Mouse (Mus musculus) urinary bladder, postnatal 10 days (tissue): ENCODE results near the gene Ywhag.

Experiments used
- DNase-seq: peaks from one replicate; pipeline ENCODE4 v3.0.0; 2022; ENCODE audit warnings: low spot score

Ywhag gene

DNA sequence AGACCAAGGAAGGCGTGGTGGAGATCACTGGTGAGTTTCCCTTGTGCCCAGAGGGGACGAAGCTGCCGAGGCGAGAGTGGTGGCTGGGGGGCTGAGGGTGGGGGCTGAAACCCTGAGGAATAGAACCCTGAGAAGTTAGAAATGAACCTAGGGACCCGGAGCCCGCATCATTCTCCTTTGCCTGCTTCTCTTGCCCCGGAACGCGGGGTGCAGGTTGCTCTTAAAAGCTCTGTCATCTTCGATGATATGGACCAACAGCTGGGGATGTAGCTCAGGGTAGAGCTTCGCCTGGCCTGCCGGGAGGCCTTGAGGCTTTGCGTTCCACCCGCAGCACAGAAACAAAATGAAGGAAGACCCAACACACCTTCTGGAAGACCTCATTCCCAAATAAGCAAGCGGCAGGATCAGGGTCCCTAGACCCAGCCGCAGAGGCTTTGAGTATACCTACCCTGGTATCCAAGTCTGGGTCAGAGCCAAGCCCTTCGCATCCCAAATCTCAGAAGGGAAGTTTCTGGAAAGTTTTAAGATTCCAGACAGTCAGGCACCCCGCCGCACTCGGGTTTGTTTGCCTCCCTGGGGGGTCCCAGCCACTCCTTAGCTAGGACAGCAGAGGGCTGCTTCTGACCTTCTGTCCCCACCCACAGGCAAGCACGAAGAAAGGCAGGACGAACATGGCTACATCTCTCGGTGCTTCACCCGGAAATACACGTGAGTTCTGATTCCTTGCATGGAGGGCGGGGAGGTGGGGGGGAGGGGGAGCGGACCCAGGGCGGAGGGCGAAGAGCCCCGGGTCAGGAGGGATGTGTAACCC is 45.8 kb downstream of the Ywhag start:
- DNase-seq, result no peak

DNA sequence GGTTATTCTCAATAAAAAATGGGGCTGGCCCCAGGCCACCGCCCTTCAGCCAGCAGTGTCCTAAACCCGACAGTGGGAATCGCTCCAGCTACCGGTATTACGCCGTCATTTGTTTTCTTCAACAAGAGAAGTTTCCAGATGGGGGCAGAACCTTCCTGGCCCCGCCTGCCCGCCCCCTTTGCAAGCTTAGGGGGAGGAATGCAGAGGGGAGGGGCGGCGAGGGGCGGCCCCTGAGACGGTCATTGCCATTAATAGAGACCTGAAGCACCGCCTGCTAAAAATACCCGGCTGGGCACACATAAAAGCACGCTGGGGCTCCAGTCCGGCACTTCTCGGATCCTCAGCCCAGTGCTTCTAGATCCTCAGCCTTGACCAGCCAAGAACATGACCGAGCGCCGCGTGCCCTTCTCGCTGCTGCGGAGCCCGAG is 46.7 kb downstream of the Ywhag start, which contains the start of gene Hspb1:
Gene Hspb1, plus strand, starts transcription at position 245 of the 428 bp plus-strand sequence.
- peak; percentile 52 for DNase-seq

DNA sequence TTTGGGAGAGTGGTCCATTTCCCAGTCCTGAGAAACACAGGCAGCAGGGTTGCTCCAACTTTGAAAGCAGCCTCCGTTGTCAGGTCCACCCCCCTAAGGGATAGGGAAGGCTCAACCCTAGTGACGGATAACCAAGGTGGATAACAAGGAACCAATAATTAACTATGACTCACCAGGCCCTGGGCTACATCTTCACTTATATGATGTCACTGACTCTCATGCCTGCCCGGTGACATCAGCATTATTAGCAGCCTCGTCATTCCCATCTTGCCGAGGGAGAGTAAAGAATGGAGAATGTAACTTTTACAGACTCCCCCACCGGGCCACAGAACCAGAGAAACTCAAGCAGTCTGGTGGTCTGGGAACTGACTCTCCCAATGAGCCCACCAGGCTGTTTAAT is 49.8 kb downstream of the Ywhag start:
- DNase-seq, result no peak

DNA sequence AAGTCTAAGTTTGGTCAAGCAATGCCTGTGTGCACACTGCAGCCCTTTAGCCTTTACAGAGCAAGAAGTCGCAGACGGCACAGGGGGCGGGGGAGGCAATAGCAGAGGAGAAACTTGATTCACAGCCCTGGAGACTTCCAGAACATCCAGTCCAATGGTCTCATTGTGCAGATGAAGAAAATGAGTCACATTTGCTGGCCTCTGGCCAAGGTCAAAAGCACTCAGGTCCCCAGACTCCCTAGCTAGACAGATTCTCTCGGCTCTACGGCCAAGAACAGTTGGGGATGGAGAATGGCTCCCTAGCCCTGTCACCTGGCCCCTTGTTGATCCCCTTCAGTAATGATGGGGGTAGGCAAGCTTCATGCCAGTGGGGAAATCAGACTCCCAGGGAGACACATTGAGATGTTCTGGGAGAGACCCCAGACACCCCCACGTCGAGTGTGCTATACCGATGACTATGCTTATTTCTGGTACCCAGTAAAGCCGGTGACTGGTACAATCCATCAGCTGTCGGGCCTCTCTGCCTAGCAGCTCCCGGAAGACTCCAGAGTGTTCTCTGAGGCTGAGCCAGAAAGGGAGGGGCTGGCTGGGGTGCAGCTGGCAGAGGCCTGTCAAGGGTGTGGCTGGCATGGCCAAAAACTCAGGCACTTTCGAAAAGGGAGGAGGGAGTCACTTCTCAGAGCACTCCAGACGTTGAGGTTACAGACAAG is 54.8 kb downstream of the Ywhag start:
- DNase-seq, result no peak

DNA sequence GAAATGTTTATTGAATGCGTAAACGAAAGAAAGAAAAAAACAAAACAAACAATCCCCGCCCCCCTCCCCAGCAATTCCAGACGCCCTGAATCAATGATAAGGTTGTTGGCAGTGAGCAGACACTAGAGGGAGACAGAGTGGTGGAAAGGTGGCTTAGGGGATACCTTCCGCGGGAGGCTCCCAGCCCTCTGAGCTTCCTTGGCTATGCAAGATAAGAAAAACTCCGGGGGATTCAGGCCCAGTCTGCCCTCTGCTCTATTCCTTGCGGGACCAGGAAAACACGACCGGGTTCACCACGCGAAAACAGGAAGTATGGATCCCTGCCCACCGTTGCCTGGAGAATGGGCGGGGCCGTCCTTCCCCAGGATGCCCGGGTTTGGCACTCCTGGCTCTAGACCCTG is 56.6 kb downstream of the Ywhag start:
- DNase-seq, result no peak

DNA sequence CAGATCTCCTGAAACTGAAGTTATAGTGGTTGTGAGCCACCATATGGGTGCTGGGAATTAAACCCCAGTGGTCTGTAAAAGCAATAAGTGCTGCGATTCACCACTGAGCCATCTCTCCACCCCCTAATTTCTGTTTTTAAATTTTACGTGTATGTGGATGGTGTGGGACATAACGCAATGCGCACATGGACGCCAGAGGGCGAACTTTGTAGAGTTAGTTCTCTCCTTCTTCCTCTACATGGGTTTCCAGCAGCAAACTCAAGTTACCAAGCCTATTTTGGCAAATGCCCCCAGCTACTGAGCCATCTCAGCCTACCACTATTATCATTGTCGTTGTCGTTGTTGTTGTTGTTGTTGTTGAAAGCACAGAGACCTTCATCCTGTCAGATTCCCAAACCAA is 57.2 kb downstream of the Ywhag start:
- DNase-seq, result no peak

DNA sequence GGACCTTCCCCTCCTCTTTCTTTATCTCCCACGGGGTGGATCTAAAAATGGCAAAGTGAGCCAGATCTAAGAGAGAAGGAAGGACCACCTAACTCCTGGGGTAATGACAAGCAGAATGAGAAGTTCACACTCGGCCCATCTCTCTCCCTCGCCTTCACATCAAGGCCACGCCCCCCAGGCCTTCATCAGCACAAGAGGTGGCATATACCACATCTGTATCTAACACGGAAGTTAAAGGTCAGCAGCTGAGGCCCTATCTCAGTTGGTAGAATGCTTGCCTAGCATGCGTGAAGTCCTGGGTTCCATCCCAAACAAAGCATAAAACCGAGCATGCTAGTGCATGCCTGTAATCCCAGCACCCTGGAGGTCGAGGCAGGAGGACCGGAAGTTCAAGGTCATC is 60.7 kb downstream of the Ywhag start:
- DNase-seq, result no peak

DNA sequence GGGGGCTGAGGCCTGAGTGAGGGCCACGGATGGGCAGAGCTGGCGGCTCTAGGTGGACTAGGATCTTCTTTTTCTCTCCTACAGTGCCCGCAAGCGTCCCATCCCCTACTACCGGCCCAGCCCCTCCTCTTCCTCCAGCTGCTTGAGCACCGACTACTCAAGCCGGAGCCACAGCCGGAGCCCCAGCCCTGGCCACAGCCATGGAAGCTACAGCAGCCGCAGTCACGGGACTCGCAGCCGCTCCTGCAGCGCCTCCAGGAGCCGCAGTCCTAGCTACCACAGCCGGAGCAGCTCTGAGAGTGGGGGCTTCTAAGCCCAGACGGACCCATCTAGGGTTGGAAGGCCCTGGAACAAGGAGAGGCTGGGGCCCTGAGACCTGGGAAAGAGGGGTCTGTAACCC is 61.4 kb downstream of the Ywhag start:
- DNase-seq, result no peak

DNA sequence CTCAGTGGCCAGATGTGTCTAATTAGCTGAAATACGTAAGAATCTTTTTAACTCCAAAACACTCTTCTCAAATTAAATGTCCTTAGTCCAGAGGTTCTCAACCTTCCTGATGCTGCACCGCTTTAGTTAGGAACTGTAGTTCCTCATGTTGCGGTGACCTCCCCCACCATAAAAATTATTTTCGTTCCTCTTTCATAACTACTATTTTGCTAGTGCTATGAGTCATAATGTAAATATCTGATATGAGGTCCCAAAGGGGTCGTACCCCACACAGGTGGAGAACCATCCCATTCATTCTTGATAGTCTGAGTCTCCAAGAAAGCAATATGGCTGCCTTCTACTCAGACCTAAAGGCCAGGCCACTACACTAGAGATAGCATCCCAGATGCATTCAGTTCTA is 63.9 kb downstream of the Ywhag start:
- DNase-seq, result no peak

DNA sequence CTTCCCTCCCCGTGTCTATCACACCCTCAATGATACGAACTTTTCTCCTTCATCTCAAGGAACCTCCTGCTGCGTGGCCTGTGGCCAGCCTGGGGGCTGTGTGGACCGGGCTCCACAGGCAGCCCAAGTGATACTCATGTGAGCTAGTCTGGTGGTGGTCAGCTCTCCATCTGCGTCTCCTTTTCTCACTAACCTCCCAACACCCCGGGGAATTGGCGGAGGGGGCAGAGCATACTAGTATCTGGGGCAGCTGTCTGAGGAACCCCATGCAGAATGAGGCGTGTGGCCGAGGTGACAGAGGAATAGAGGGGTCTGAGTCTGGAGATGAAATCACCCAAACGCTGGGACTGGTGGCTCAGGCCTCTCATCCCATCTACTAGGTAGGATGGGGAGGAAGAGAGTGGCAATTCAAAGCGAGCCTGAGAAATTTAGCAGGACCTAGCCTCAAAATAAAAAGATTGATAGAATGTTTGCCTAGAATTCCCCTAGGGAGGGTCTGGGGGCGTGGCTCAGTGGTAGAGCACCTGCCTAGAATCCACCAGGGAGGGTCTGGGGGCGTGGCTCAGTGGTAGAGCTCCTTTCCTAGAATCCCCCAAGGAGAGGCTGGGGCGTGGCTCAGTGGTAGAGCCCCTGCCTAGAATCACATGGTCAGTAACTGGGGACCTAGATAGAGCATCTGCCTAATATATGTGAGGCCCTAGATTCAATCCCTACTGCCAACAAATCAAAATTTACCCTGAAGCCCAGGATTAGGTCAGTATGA is 64.6 kb downstream of the Ywhag start:
- no peak for DNase-seq

DNA sequence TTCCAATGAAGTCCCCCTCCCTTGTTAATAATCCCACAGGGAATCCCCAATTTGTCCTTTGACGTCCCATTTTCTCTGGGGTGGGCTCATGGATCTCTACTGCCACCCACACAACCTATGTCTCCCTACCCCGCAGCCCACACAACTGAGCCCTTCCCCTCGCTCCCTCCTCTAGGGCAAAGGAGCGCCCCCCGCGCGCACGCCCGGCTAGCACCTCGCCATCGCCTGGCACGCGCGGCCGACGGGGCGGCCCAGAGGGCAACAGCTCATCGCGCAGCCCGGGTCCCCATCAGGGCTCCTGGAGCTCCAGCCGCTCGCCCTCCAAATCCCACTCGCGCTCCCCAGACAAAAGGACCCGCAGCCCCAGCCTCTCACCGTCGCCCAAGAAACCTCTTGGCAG is 65.8 kb downstream of the Ywhag start:
- DNase-seq, result no peak

DNA sequence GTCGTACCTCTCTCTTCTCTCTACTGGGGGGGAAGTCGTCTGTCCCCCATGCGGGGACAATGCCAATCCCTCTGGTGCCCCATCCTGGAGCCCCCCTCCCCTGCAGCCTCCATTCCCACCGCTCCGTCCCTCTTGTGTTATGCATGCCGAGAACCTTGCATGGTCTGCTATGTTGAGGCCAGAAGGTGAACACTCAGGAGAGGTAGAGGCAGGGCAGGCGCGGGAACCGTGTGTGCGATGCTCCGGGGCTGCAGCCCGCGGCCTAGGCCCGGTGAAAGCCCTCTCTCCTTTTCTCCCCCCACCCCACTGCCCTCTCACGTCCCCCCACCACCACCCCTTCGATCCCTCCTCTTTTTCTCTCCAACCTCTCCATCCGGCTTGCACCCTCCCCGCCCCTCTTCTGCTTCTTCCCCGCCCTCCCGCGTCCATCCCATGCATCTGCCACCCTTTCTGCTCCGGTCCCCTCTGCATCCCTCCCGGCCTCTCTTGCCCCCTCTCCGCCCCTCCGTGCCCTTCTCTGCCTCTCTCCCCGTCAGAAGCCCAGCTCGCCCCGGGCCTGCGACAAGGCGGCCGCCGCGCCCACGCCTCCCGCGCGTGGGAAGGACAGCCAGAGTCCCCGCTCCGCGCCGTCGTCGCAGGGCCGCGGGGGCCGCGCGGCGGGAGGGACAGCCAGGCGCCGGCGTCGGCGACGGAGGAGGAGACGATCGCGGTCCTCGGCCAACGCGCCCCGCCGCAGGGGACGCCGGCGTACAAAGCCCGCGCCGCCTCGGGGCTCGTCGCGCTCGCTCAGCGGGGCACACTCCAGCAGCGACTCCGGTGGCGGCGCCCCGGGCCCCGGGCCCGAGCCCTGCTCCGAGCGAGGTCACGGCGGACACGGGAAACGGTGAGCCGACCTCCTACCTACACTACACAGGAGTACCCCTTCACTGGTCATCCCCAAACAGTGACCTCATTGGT is 66.5 kb downstream of the Ywhag start:
- no peak for DNase-seq

DNA sequence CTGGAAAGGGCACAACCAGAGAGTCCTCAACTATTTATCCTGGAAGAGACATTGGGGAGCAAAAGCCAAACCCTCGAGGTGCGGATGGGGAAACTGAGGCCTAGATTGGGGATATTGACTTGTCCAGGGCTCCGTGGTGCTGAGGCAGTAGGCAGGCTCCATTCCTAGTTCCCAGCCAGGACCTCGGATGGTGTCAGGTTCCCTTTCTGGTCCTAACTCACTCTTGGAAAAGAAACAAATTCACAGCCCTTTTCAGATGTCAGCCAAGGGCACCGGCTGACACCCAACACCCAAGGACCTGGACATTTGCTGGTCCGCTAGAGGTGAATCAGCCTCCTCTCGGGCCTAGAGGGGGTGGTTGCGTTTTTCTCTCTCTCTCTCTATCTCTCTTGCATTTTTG is 67.8 kb downstream of the Ywhag start:
- no peak for DNase-seq
